In the genomic region with DNA sequence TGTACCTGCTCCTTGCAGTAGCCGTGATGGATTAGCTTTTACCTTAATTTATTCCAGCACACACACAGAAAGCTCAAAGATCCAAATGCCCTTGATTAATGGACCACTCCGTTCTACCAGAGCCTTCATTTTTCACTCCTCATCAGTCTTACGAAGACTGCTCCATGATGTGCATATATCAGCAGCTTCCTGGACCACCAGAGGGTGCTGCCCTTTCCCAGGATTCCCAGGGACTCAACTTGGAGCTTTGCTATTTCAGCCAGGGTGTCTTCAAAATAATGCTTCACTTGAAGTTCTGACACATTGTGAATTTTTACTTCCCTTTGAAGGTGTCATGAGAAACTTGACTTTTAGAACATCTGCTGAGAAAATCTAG, we compare ENCODE assay signal across 15 mouse cellular contexts.
A peak's percentile ranks its signal among the peaks of the same experiment; 100 is the strongest.
DNase-seq lines count a peak whose midpoint lies in the region.
"Had no signal": no experiment of that assay in that cellular context is flagged by ENCODE, and none has a peak within 500 bp of the region (broad histone marks: within the 10 kb centered on the region; RNA-seq: fewer than 3 reads in every experiment).

No protein-coding gene starts in this region.

- no peaks in the 10 kb centered on the region for H3K27me3 ChIP-seq in heart, embryonic 10.5 days (ENCODE audit: insufficient read depth, poor library complexity, severe bottlenecking)
- H3K27me3 ChIP-seq: forebrain, embryonic 12.5 days; hindbrain, embryonic 15.5 days had no signal

- no peaks in the 10 kb centered on the region for H3K9me3 ChIP-seq in heart, embryonic 10.5 days
- H3K9me3 ChIP-seq: forebrain, embryonic 12.5 days; hindbrain, embryonic 15.5 days had no signal

- H3K4me3 ChIP-seq in heart, embryonic 10.5 days, result no peak overlapping the region
- H3K4me3 ChIP-seq: forebrain, embryonic 12.5 days; hindbrain, embryonic 15.5 days had no signal

- peaks cover 4% of the 10 kb centered on the region for H3K4me1 ChIP-seq in heart, embryonic 10.5 days
- H3K4me1 ChIP-seq: forebrain, embryonic 12.5 days; hindbrain, embryonic 15.5 days had no signal

- 56% methylated on average over 3 of the region's 3 CpGs for WGBS in heart, embryonic 10.5 days

- H3K36me3 ChIP-seq in heart, embryonic 10.5 days, result no peaks in the 10 kb centered on the region
- H3K36me3 ChIP-seq: forebrain, embryonic 12.5 days; hindbrain, embryonic 15.5 days had no signal

- H3K27ac ChIP-seq in heart, embryonic 10.5 days, result no peak overlapping the region
- H3K27ac ChIP-seq: forebrain, embryonic 12.5 days; hindbrain, embryonic 15.5 days had no signal

- intact Hi-C loops in heart, postnatal 10 days (cut with DNase I), result no loop called here

- DNase-seq in heart, embryonic 10.5 days (ENCODE audit: low spot score), result peak; percentile 36
- no peak for DNase-seq in heart, postnatal 10 days
- DNase-seq in kidney, postnatal 10 days, result peak; percentile 21
- no peak for DNase-seq in kidney, postnatal 36 days
- DNase-seq in lung, postnatal 10 days, result peak; percentile 20
- DNase-seq in lung, postnatal 14 days, result no peak
- DNase-seq in yolk sac, embryonic 10.5 days (ENCODE audit: low spot score), result peak; percentile 3
- DNase-seq: cerebellum, adult 18-20 months; cerebellum, postnatal 25 days; gastrocnemius, postnatal 10 days; heart, adult 18-20 months; left cerebral cortex, postnatal 4 days; thymus, postnatal 14 days had no signal

Comparison
In these comparisons a context has a peak if more than half of its experiments do, and no peak if none do; other contexts are left out.
1. DNase-seq: peak in heart, embryonic 10.5 days (single experiment), kidney, postnatal 10 days (single experiment), lung, postnatal 10 days (single experiment) and yolk sac, embryonic 10.5 days (single experiment); none in heart, postnatal 10 days (0 of 2), kidney, postnatal 36 days (0 of 2) and lung, postnatal 14 days (single experiment).